Mouse (Mus musculus) CH12.LX (cell line): ENCODE results near the gene Rpl9.

Experiments used
- ELF1 ChIP-seq: IDR thresholded peaks from 2 replicates; pipeline ENCODE4 v1.6.1; 2014; ENCODE audit warnings: low read depth, mild to moderate bottlenecking, inconsistent platforms, low read length, improper control_type of control experiment
- ETS1 ChIP-seq: conservative IDR thresholded peaks from 2 replicates; pipeline ENCODE4 v1.6.1; 2012; ENCODE audit warnings: low read depth, mild to moderate bottlenecking, inconsistent platforms, low read length, improper control_type of control experiment, moderate library complexity
- POLR2A ChIP-seq: IDR thresholded peaks from 2 replicates; pipeline ENCODE4 v1.6.1; 2011; ENCODE audit warnings: low read depth, mild to moderate bottlenecking, improper control_type of control experiment, low read length
- ZKSCAN1 ChIP-seq: IDR thresholded peaks from 2 replicates; pipeline ENCODE4 v1.6.1; 2012; ENCODE audit warnings: low read depth, inconsistent platforms, low read length, improper control_type of control experiment, borderline replicate concordance

DNA sequence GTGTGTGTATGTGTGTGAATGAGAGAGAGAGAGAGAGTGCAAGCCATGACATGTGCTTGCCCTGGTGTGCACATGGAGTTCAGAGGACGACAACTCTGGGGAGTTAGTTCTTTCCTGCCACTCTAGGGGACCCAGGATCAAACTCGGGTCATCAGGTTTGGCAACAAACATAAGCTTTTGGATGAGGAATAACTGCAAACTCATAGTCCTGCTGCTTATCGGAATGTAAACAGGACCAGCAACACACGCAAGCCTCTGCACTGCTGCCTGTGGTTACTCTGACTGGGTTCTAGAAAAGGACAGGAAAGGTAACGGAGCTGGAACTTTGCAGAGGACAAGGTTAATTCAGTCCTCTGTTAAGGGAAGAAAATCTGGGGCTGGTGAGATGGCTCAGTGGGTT, 34.0 kb upstream of the Rpl9 start:
- TF ChIP-seq ZKSCAN1, result no peak
- no peak for TF ChIP-seq ETS1
- TF ChIP-seq ELF1, result no peak
- no peak for TF ChIP-seq POLR2A
